Mouse (Mus musculus) limb, embryonic 14.5 days (tissue): Measurements from ENCODE around the gene Col26a1. TPM values are rescaled to one million over a fixed set of nuclear protein-coding genes. Genes with fewer than 3 reads are reported as not detected.
A peak's percentile ranks its signal among the peaks of the same experiment; 100 is the strongest.
"Not testable (repeated sequence)": the region's sequence is repeated elsewhere in the genome, so short reads cannot be mapped to it uniquely, and the experiment has no call there.

Experiments
- ATAC-seq: fragments of 200-750 bp; cut with Nextera tagmentation; 2 replicates; pipeline ENCODE4 v1.8.0; 2017; ENCODE audit warnings: low read depth, moderate number of reproducible peaks, moderate TSS enrichment; ENCODE audit not compliant: low FRiP score
- DNase-seq: peaks from one replicate; pipeline ENCODE4 v3.0.0-alpha.2; 2015; ENCODE audit warnings: low spot score
- H3K27ac ChIP-seq: fragments of 300-500 bp; sonication (generic); replicated peaks from 2 replicates; pipeline ENCODE4 v1.5.1; 2014; ENCODE audit warnings: low read depth, mild to moderate bottlenecking, low read length, moderate library complexity, mixed read lengths
- H3K27me3 ChIP-seq: fragments of 300-500 bp; sonication (generic); 2 replicates; pipeline ENCODE4 v1.6.1; 2014; ENCODE audit warnings: low read length, mixed read lengths; ENCODE audit not compliant: control insufficient read depth, insufficient read depth
- H3K36me3 ChIP-seq: fragments of 300-500 bp; sonication (generic); 2 replicates; pipeline ENCODE4 v1.6.1; 2014; ENCODE audit warnings: mild to moderate bottlenecking, low read length, moderate library complexity, mixed read lengths; ENCODE audit not compliant: control insufficient read depth, insufficient read depth
- H3K4me1 ChIP-seq: fragments of 300-500 bp; sonication (generic); 2 replicates; pipeline ENCODE4 v1.6.1; 2014; ENCODE audit warnings: antibody characterized with exemption, low read length, mixed read lengths; ENCODE audit not compliant: control insufficient read depth, insufficient read depth
- H3K4me2 ChIP-seq: fragments of 300-500 bp; sonication (generic); replicated peaks from 2 replicates; pipeline ENCODE4 v1.6.1; 2014; ENCODE audit warnings: low read depth, mild to moderate bottlenecking, low read length, moderate library complexity; ENCODE audit not compliant: severe bottlenecking
- H3K4me3 ChIP-seq: fragments of 300-500 bp; sonication (generic); replicated peaks from 2 replicates; pipeline ENCODE4 v1.5.1; 2014; ENCODE audit warnings: low read length
- H3K9ac ChIP-seq: fragments of 300-500 bp; sonication (generic); 2 replicates; pipeline ENCODE4 v1.6.1; 2014; ENCODE audit warnings: mild to moderate bottlenecking, low read depth, low read length, moderate library complexity; ENCODE audit not compliant: severe bottlenecking
- H3K9me3 ChIP-seq: fragments of 300-500 bp; sonication (generic); 2 replicates; pipeline ENCODE4 v1.6.1; 2016; ENCODE audit warnings: low read length; ENCODE audit not compliant: control insufficient read depth
- POLR2A ChIP-seq: fragments of 200-500 bp; IDR thresholded peaks from 2 replicates; pipeline ENCODE4 v1.8.0; 2012; ENCODE audit warnings: inconsistent platforms, mild to moderate bottlenecking, moderate library complexity, borderline replicate concordance; ENCODE audit not compliant: insufficient read depth, insufficient read length; ENCODE audit errors: extremely low read depth
- WGBS: fragments of 180-500 bp; shearing (Covaris S2); extraction: QIAGEN DNeasy Blood & Tissue Kit; methylation state at CpG from one replicate; pipeline ENCODE4 v1.1.7; 2014; 5-methylcytosine and 5-hydroxymethylcytosine counted together
- polyA plus RNA-seq, 2 experiments: library from polyadenylated mRNA; depleted of rRNA in 1 of 2; stranded (reverse) in 1 of 2; unstranded in 1 of 2; fragments of >200 nt; fragmentation: Nextera tagmentation in 1 of 2; extraction: Ambion mirVana in 1 of 2; gene quantifications; 2 replicates each; pipeline versions ENCODE4 v1.2.1 to v1.2.3; 2012 to 2014

Col26a1 gene
- polyA plus RNA-seq, 2 experiments = 85.5 to 219 TPM

DNA sequence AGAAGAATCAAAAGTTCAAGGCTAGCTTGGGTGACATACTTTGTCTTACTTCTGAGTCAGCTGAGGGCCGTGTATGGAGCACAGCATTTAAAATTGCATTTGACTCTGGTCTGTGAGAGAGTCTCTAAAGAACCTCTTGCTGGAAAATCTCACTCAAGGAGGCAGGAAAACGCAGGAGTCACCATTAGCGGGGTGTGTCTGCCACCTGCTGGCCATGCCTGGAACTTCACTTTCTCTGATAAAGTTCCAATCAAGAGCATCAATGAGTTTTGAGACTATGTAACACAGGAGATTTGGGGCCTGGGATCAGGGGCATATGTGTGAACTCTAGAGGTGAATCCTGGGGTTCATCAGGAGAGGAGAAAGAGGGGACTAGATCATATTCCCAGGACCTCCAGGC is 127.3 kb downstream of the Col26a1 start:
- no peaks in the 10 kb centered on the region for H3K4me1 ChIP-seq
- no peaks in the 10 kb centered on the region for H3K9me3 ChIP-seq
- no peak overlapping the region for H3K4me3 ChIP-seq
- 9% methylated on average over 3 of the region's 3 CpGs for WGBS
- ATAC-seq (no peak), DNase-seq (peak; percentile 71)
- no peaks in the 10 kb centered on the region for H3K27me3 ChIP-seq
- H3K36me3 ChIP-seq = peaks cover 40% of the 10 kb centered on the region
- H3K27ac ChIP-seq = no peak overlapping the region
- no peak for TF ChIP-seq POLR2A
- H3K4me2 ChIP-seq = no peak overlapping the region
- no peak overlapping the region for H3K9ac ChIP-seq

DNA sequence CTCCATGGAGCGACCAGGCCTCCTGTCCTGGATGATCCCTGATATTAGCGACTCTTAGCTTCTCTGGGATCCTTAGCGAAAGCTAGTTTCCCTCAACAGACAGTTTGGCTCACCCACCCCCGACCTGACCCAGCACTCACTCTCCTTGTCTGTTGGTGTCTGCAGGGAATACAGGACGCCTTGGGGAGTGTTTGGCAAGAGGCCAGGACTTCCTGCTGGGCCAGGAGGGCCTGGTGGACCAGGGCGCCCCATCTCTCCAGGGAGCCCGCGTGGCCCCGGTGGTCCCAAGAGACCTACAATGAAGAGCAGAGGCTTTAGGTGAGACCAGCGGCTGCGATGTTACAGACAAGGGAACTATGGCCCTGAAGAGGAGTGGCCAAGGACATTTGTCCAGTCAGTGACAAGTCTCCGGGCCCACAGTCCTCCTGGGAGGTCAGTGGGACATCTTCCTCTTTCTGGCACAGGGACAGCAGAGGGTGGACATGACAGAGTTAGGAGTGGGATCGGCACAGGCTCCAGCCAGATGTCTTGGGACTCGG is 128.9 kb downstream of the Col26a1 start:
- no peak overlapping the region for H3K9ac ChIP-seq
- H3K4me3 ChIP-seq = no peak overlapping the region
- ATAC-seq (no peak), DNase-seq (no peak)
- H3K4me1 ChIP-seq = no peaks in the 10 kb centered on the region
- H3K4me2 ChIP-seq = no peak overlapping the region
- H3K36me3 ChIP-seq = peaks cover 55% of the 10 kb centered on the region
- H3K27me3 ChIP-seq = no peaks in the 10 kb centered on the region
- no peak for TF ChIP-seq POLR2A
- peaks cover 8% of the 10 kb centered on the region for H3K9me3 ChIP-seq
- no peak overlapping the region for H3K27ac ChIP-seq
- 75% methylated on average over 14 of the region's 14 CpGs for WGBS

DNA sequence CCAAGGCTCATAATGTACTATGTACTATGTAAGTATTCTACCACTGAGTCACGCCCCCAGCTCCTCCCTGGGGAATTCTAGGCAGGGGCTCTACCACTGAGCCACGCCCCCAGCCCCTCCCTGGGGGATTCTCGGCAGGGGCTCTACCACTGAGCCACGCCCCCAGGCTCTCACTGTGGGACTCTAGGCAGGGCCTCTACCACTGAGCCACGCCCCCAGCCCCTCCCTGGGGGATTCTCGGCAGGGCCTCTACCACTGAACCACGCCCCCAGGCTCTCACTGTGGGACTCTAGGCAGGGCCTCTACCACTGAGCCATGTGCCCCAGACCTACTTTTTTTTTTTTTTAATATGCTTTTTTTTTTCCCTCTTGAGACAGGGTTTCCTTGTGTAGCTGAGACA is 129.8 kb downstream of the Col26a1 start:
- not testable (repeated sequence) for H3K4me2 ChIP-seq, H3K9ac ChIP-seq, H3K27ac ChIP-seq, DNase-seq, H3K27me3 ChIP-seq, ATAC-seq, H3K4me1 ChIP-seq, H3K4me3 ChIP-seq
- 81% methylated on average over 7 of the region's 7 CpGs for WGBS
- Histone ChIP-seq H3K9me3 (peaks cover 17% of the 10 kb centered on the region), H3K36me3 (peaks cover 64% of the 10 kb centered on the region)

DNA sequence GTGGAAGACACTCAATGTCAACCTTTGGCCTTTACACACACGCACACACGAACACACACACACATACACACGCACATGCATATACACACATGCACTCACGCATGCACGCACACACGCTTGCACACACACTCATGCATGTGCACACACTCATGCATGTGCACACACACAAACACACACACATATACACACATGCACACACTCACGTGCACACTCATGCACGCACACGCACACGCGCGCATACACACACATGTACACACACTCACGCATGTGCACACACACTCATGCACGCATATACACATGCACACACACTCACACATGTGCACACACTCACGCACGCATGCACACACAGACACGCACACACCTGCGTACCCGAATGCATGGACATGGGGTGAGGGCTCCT is 130.9 kb downstream of the Col26a1 start:
- WGBS = 96% methylated on average over 19 of the region's 19 CpGs
- peaks cover 70% of the 10 kb centered on the region for H3K36me3 ChIP-seq

DNA sequence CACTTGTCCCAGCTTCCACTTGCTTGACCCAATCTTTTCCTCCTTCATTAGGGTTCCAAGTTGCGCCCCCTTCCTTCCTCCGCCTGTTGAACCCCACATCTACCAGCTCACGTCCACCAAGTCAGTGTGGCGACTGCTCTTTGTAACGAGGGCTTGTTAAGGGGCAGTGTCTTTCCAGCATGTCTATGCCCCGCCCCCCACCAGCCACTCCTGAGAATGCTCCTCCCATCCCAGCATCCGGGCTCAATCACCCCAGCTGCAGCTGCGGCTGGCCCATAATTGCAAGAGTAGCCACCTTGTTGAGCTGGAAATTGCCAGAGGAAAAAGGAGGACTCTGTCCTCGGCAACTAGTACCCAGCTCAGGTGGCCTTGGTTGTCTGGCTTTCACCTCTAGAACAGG is 136.4 kb downstream of the Col26a1 start:
- H3K27ac ChIP-seq = no peak overlapping the region
- H3K4me3 ChIP-seq = no peak overlapping the region
- no peaks in the 10 kb centered on the region for H3K4me1 ChIP-seq
- no peak overlapping the region for H3K4me2 ChIP-seq
- no peak for TF ChIP-seq POLR2A
- H3K9ac ChIP-seq = no peak overlapping the region
- H3K27me3 ChIP-seq = no peaks in the 10 kb centered on the region
- DNase-seq = no peak
- 72% methylated on average over 9 of the region's 9 CpGs for WGBS
- H3K9me3 ChIP-seq = peaks cover 26% of the 10 kb centered on the region
- ATAC-seq = no peak
- H3K36me3 ChIP-seq = peaks cover 71% of the 10 kb centered on the region

More for the DNA sequence above, 130.9 kb downstream of the Col26a1 start:
- no peak overlapping the region for H3K9ac ChIP-seq
- no peak overlapping the region for H3K4me3 ChIP-seq
- H3K27me3 ChIP-seq = no peaks in the 10 kb centered on the region
- no peak for DNase-seq
- no peaks in the 10 kb centered on the region for H3K4me1 ChIP-seq
- no peak overlapping the region for H3K27ac ChIP-seq
- no peak overlapping the region for H3K4me2 ChIP-seq
- ATAC-seq = no peak
- H3K9me3 ChIP-seq = peaks cover 25% of the 10 kb centered on the region
- TF ChIP-seq POLR2A = no peak

DNA sequence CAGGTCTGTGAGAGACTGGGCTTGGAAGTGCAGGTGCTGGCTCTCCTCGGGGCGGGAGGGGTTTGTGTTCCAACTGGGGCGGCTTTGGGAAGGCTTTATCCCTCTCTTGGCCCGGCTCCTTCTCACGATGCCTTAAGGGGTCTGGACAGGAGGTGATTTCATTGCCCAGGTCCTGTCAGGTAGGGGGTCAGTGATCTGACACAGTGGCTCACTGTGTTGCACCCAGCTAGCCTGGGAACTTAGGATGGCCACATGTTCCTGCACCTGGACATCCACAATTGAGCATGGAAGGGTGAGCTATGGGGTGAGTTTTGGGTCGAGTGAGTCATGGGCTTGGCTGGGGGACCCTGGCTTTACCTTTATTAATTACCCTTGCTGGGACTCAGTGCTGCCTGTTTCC is 144.1 kb downstream of the Col26a1 start:
- Histone ChIP-seq H3K36me3 (peaks cover 14% of the 10 kb centered on the region), H3K4me1 (peaks cover 8% of the 10 kb centered on the region; the same call in 1 of the 2 replicates), H3K27me3 (no peaks in the 10 kb centered on the region), H3K4me3 (no peak overlapping the region), H3K27ac (no peak overlapping the region), H3K4me2 (no peak overlapping the region), H3K9ac (no peak overlapping the region), H3K9me3 (no peaks in the 10 kb centered on the region)
- ATAC-seq = peak; percentile 67
- TF ChIP-seq POLR2A = no peak
- no peak for DNase-seq
- 36% methylated on average over 6 of the region's 6 CpGs for WGBS

DNA sequence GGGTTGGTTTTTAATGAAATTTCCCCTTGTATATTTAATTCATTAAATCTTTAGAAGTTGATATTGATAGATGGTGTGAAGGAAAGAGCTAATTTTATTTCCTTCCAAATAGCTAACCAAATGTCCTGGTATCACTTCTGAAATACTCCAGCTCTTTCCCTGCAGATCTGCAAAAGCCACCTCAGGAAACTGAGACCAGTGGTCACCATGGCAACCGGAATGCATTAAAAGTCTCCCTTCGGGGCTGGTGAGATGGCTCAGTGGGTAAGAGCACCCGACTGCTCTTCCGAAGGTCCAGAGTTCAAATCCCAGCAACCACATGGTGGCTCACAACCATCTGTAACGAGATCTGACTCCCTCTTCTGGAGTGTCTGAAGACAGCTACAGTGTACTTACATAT is 156.7 kb downstream of the Col26a1 start:
- H3K36me3 ChIP-seq, H3K4me2 ChIP-seq, H3K27me3 ChIP-seq, DNase-seq, H3K9me3 ChIP-seq, ATAC-seq, H3K9ac ChIP-seq, H3K4me3 ChIP-seq, H3K27ac ChIP-seq, H3K4me1 ChIP-seq: not testable (repeated sequence)
- 82% methylated on average over 4 of the region's 5 CpGs for WGBS
